Mouse (Mus musculus): ENCODE data around the gene Arhgef17.

DNA sequence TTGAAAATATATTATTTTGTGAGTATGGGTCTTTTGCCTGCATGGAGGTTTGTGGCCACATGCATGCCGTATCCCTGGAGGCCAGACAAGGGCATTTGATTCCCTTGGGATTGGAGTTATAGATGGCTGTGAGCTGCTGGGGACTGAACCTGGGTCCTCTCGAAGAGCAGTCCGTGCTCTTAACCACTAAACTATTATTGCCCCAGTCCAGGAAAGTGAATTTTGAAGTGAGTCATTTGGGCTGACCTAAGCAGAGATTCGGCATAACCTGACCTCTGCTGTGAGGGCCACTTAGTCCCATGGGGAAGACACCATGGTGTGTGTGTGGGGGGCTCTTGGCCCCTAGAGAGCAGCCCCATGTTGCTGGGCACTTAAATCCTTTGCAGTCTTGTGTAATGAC is 60.6 kb downstream of the Arhgef17 start:
- no peak for TF ChIP-seq POLR2A (IDR thresholded peaks at IDR 0.05; ENCODE audit: borderline replicate concordance, extremely low read depth, low read depth, low read length)
- no peak for TF ChIP-seq CTCF (IDR thresholded peaks at IDR 0.05; ENCODE audit: insufficient read depth, low read length)
